Mouse (Mus musculus) liver, embryonic 12.5 days (tissue): ENCODE measurements around the gene Nfkbia. TPM values are rescaled to one million over a fixed set of nuclear protein-coding genes. Genes with fewer than 3 reads are reported as not detected.

Source experiments
- ATAC-seq: fragments of 200-750 bp; cut with Nextera tagmentation; 2 replicates; pipeline ENCODE4 v1.8.0; 2017; ENCODE audit warnings: moderate number of reproducible peaks, mild to moderate bottlenecking, moderate library complexity
- H3K27ac ChIP-seq: fragments of 300-500 bp; sonication (generic); 2 replicates; pipeline ENCODE4 v1.5.1; 2016; ENCODE audit warnings: mild to moderate bottlenecking
- H3K27me3 ChIP-seq: fragments of 300-500 bp; sonication (generic); replicated peaks from 2 replicates; pipeline ENCODE4 v1.6.1; 2016; ENCODE audit warnings: mild to moderate bottlenecking, moderate library complexity
- H3K36me3 ChIP-seq: fragments of 300-500 bp; sonication (generic); 2 replicates; pipeline ENCODE4 v1.6.1; 2016; ENCODE audit warnings: mild to moderate bottlenecking, moderate library complexity
- H3K4me1 ChIP-seq: fragments of 300-500 bp; sonication (generic); 2 replicates; pipeline ENCODE4 v1.6.1; 2016
- H3K4me2 ChIP-seq: fragments of 300-500 bp; sonication (generic); 2 replicates; pipeline ENCODE4 v1.6.1; 2016; ENCODE audit warnings: mild to moderate bottlenecking, moderate library complexity
- H3K4me3 ChIP-seq: fragments of 300-500 bp; sonication (generic); 2 replicates; pipeline ENCODE4 v1.5.1; 2016; ENCODE audit warnings: mild to moderate bottlenecking, moderate library complexity
- H3K9ac ChIP-seq: fragments of 300-500 bp; sonication (generic); 2 replicates; pipeline ENCODE4 v1.6.1; 2016; ENCODE audit warnings: mild to moderate bottlenecking, moderate library complexity
- H3K9me3 ChIP-seq: fragments of 300-500 bp; sonication (generic); replicated peaks from 2 replicates; pipeline ENCODE4 v1.6.1; 2016; ENCODE audit warnings: mild to moderate bottlenecking, moderate library complexity
- WGBS: fragments of 180-500 bp; shearing (Covaris S2); methylation state at CpG from one replicate; pipeline ENCODE4 v1.1.7; 2016; ENCODE audit not compliant: insufficient replicate concordance; 5-methylcytosine and 5-hydroxymethylcytosine counted together
- polyA plus RNA-seq: library from polyadenylated mRNA; unstranded; fragments of >200 nt; fragmentation: Nextera tagmentation; extraction: Ambion mirVana; gene quantifications from 2 replicates; pipeline ENCODE4 v1.2.1, GENCODE M21; 2016

Gene Nfkbia
- polyA plus RNA-seq, 1 experiment from 2014 or later, result 14.5 TPM

GRCm38 (mm10) chr12:55487843-55488660 lies 4.4 kb downstream of the Nfkbia start:
- WGBS, result 80% methylated on average over 7 of the region's 7 CpGs
- H3K27me3 ChIP-seq, result 0 out of 2 replicates have a peak, but pooled peaks cover 6% of the 10 kb centered on the region
- ATAC-seq, result no peak
- H3K27ac ChIP-seq, result no peak overlapping the region
- H3K4me3 ChIP-seq, result no peak overlapping the region
- no peak overlapping the region for H3K4me2 ChIP-seq
- H3K4me1 ChIP-seq, result peaks cover 35% of the 10 kb centered on the region
- H3K9me3 ChIP-seq, result no peaks in the 10 kb centered on the region
- no peak overlapping the region for H3K9ac ChIP-seq
- H3K36me3 ChIP-seq, result peaks cover 30% of the 10 kb centered on the region

- 55% methylated on average over 18 of the region's 18 CpGs for WGBS
- no peaks in the 10 kb centered on the region for H3K9me3 ChIP-seq
These were observed 5.3 kb downstream of the Nfkbia start for GRCm38 (mm10) chr12:55486923-55487674.

GRCm38 (mm10) chr12:55484800-55485199 lies 7.6 kb downstream of the Nfkbia start:
- peaks cover 15% of the 10 kb centered on the region for H3K4me1 ChIP-seq
- ATAC-seq, result no peak
- H3K9ac ChIP-seq, result no peak overlapping the region
- no peak overlapping the region for H3K27ac ChIP-seq
- H3K4me2 ChIP-seq, result no peak overlapping the region
- H3K4me3 ChIP-seq, result no peak overlapping the region
- WGBS, result 70% methylated on average over 6 of the region's 6 CpGs
- H3K9me3 ChIP-seq, result no peaks in the 10 kb centered on the region
- H3K27me3 ChIP-seq, result 0 out of 2 replicates have a peak, but pooled peaks cover 6% of the 10 kb centered on the region
- peaks cover 17% of the 10 kb centered on the region for H3K36me3 ChIP-seq

More at GRCm38 (mm10) chr12:55486923-55487674, 5.3 kb downstream of the Nfkbia start:
- Histone ChIP-seq H3K36me3 (peaks cover 30% of the 10 kb centered on the region), H3K4me3 (no peak overlapping the region), H3K4me2 (no peak overlapping the region), H3K27me3 (0 out of 2 replicates have a peak, but pooled peaks cover 6% of the 10 kb centered on the region), H3K9ac (no peak overlapping the region), H3K27ac (no peak overlapping the region), H3K4me1 (peaks cover 28% of the 10 kb centered on the region)
- no peak for ATAC-seq

- H3K36me3 ChIP-seq, result peaks cover 14% of the 10 kb centered on the region
- ATAC-seq, result no peak
- no peak overlapping the region for H3K4me2 ChIP-seq
- 0 out of 2 replicates have a peak, but pooled peaks cover 6% of the 10 kb centered on the region for H3K27me3 ChIP-seq
- no peaks in the 10 kb centered on the region for H3K9me3 ChIP-seq
- no peak overlapping the region for H3K9ac ChIP-seq
- no peak overlapping the region for H3K4me3 ChIP-seq
- 58% methylated on average over 10 of the region's 10 CpGs for WGBS
- H3K27ac ChIP-seq, result no peak overlapping the region
- H3K4me1 ChIP-seq, result peaks cover 18% of the 10 kb centered on the region
These were observed 8.2 kb downstream of the Nfkbia start for GRCm38 (mm10) chr12:55484079-55484774.

GRCm38 (mm10) chr12:55483591-55483990 lies 8.9 kb downstream of the Nfkbia start:
- no peak overlapping the region for H3K4me3 ChIP-seq
- peaks cover 15% of the 10 kb centered on the region for H3K4me1 ChIP-seq
- H3K4me2 ChIP-seq, result no peak overlapping the region
- 0 out of 2 replicates have a peak, but pooled peaks cover 6% of the 10 kb centered on the region for H3K27me3 ChIP-seq
- no peak overlapping the region for H3K27ac ChIP-seq
- 78% methylated on average over 5 of the region's 5 CpGs for WGBS
- H3K9ac ChIP-seq, result no peak overlapping the region
- ATAC-seq, result no peak
- H3K36me3 ChIP-seq, result 0 out of 2 replicates have a peak, but pooled peaks cover 9% of the 10 kb centered on the region
- no peaks in the 10 kb centered on the region for H3K9me3 ChIP-seq

- Histone ChIP-seq H3K27me3 (0 out of 2 replicates have a peak, but pooled peaks cover 6% of the 10 kb centered on the region), H3K4me1 (peaks cover 15% of the 10 kb centered on the region), H3K9ac (no peak overlapping the region), H3K36me3 (0 out of 2 replicates have a peak, but pooled peaks cover under 1% of the 10 kb centered on the region), H3K4me2 (no peak overlapping the region), H3K27ac (no peak overlapping the region), H3K4me3 (no peak overlapping the region), H3K9me3 (no peaks in the 10 kb centered on the region)
- ATAC-seq, result no peak
- 63% methylated on average over 10 of the region's 10 CpGs for WGBS
These were observed 9.7 kb downstream of the Nfkbia start for GRCm38 (mm10) chr12:55482732-55483131.

- no peak for ATAC-seq
- Histone ChIP-seq H3K36me3 (no peaks in the 10 kb centered on the region), H3K9me3 (no peaks in the 10 kb centered on the region), H3K4me3 (no peak overlapping the region), H3K27me3 (0 out of 2 replicates have a peak, but pooled peaks cover 6% of the 10 kb centered on the region), H3K9ac (no peak overlapping the region), H3K4me2 (no peak overlapping the region), H3K4me1 (peaks cover 12% of the 10 kb centered on the region), H3K27ac (no peak overlapping the region)
- WGBS, result 74% methylated on average over 4 of the region's 4 CpGs
These were observed 10.7 kb downstream of the Nfkbia start for GRCm38 (mm10) chr12:55481739-55482138.

- H3K4me1 ChIP-seq, result peaks cover 7% of the 10 kb centered on the region; the same call in 1 of the 2 replicates
- no peak overlapping the region for H3K4me3 ChIP-seq
- 0 out of 2 replicates have a peak, but pooled peaks cover 6% of the 10 kb centered on the region for H3K27me3 ChIP-seq
- H3K36me3 ChIP-seq, result no peaks in the 10 kb centered on the region
- no peak overlapping the region for H3K9ac ChIP-seq
- H3K9me3 ChIP-seq, result no peaks in the 10 kb centered on the region
- WGBS, result 83% methylated on average over 2 of the region's 2 CpGs
- peak; percentile 51; the same call in 1 of the 2 replicates for ATAC-seq
- H3K4me2 ChIP-seq, result no peak overlapping the region
- no peak overlapping the region for H3K27ac ChIP-seq
These were observed 11.8 kb downstream of the Nfkbia start for GRCm38 (mm10) chr12:55480471-55481153.

- H3K27me3 ChIP-seq, result 0 out of 2 replicates have a peak, but pooled peaks cover 3% of the 10 kb centered on the region
- no peak overlapping the region for H3K4me3 ChIP-seq
- no peaks in the 10 kb centered on the region for H3K9me3 ChIP-seq
- ATAC-seq, result no peak
- peaks cover 11% of the 10 kb centered on the region for H3K4me1 ChIP-seq
- no peak overlapping the region for H3K9ac ChIP-seq
- 65% methylated on average over 3 of the region's 3 CpGs for WGBS
- H3K36me3 ChIP-seq, result no peaks in the 10 kb centered on the region
- H3K4me2 ChIP-seq, result no peak overlapping the region
- H3K27ac ChIP-seq, result no peak overlapping the region
These were observed 13.5 kb downstream of the Nfkbia start for GRCm38 (mm10) chr12:55478901-55479300.

GRCm38 (mm10) chr12:55474209-55474583 lies 18.3 kb downstream of the Nfkbia start:
- no peak overlapping the region for H3K9ac ChIP-seq
- H3K36me3 ChIP-seq, result no peaks in the 10 kb centered on the region
- no peak overlapping the region for H3K4me2 ChIP-seq
- H3K4me3 ChIP-seq, result no peak overlapping the region
- no peak overlapping the region for H3K27ac ChIP-seq
- H3K9me3 ChIP-seq, result no peaks in the 10 kb centered on the region
- 68% methylated on average over 13 of the region's 13 CpGs for WGBS
- H3K27me3 ChIP-seq, result peaks cover 12% of the 10 kb centered on the region
- ATAC-seq, result no peak
- H3K4me1 ChIP-seq, result peaks cover 15% of the 10 kb centered on the region
